Mouse (Mus musculus) embryonic facial prominence, embryonic 12.5 days (tissue): ENCODE data around the gene Mtmr12. TPM values are rescaled to one million over a fixed set of nuclear protein-coding genes. Genes with fewer than 3 reads are reported as not detected.
A peak's percentile ranks its signal among the peaks of the same experiment; 100 is the strongest.

ENCODE experiments used
- ATAC-seq: fragments of 200-750 bp; cut with Nextera tagmentation; 2 replicates; pipeline ENCODE4 v1.8.0; 2017; ENCODE audit not compliant: insufficient number of reproducible peaks, insufficient read depth, low FRiP score, low TSS enrichment
- H3K27ac ChIP-seq: fragments of 300-500 bp; sonication (generic); 2 replicates; pipeline ENCODE4 v1.5.1; 2016; ENCODE audit warnings: mild to moderate bottlenecking
- H3K27me3 ChIP-seq: fragments of 300-500 bp; sonication (generic); 2 replicates; pipeline ENCODE4 v1.6.1; 2016; ENCODE audit warnings: mild to moderate bottlenecking, moderate library complexity
- H3K36me3 ChIP-seq: fragments of 300-500 bp; sonication (generic); 2 replicates; pipeline ENCODE4 v1.6.1; 2016; ENCODE audit warnings: mild to moderate bottlenecking
- H3K4me1 ChIP-seq: fragments of 300-500 bp; sonication (generic); 2 replicates; pipeline ENCODE4 v1.6.1; 2016
- H3K4me2 ChIP-seq: fragments of 300-500 bp; sonication (generic); replicated peaks from 2 replicates; pipeline ENCODE4 v1.6.1; 2016; ENCODE audit warnings: mild to moderate bottlenecking, moderate library complexity
- H3K4me3 ChIP-seq: fragments of 300-500 bp; sonication (generic); 2 replicates; pipeline ENCODE4 v1.5.1; 2016; ENCODE audit warnings: mild to moderate bottlenecking
- H3K9ac ChIP-seq: fragments of 300-500 bp; sonication (generic); 2 replicates; pipeline ENCODE4 v1.6.1; 2016; ENCODE audit warnings: mild to moderate bottlenecking, moderate library complexity
- H3K9me3 ChIP-seq: fragments of 300-500 bp; sonication (generic); 2 replicates; pipeline ENCODE4 v1.6.1; 2016; ENCODE audit warnings: mild to moderate bottlenecking, moderate library complexity
- WGBS: fragments of 180-500 bp; shearing (Covaris S2); methylation state at CpG from one replicate; pipeline ENCODE4 v1.1.7; 2016; 5-methylcytosine and 5-hydroxymethylcytosine counted together
- polyA plus RNA-seq: library from polyadenylated mRNA; unstranded; fragments of >200 nt; fragmentation: Nextera tagmentation; extraction: Ambion mirVana; gene quantifications from 2 replicates; pipeline ENCODE4 v1.2.1, GENCODE M21; 2016

The Mtmr12 gene
- polyA plus RNA-seq, 1 experiment from 2014 or later = 20.1 TPM

GRCm38 (mm10) chr15:12243792-12244191 is 39.0 kb downstream of the Mtmr12 start:
- peaks cover 38% of the 10 kb centered on the region for H3K36me3 ChIP-seq
- 79% methylated on average over 3 of the region's 3 CpGs for WGBS
- ATAC-seq = no peak

GRCm38 (mm10) chr15:12245580-12246359 is 40.9 kb downstream of the Mtmr12 start:
- no peaks in the 10 kb centered on the region for H3K9me3 ChIP-seq
- no peaks in the 10 kb centered on the region for H3K4me1 ChIP-seq
- 66% methylated on average over 6 of the region's 6 CpGs for WGBS
- H3K36me3 ChIP-seq = peaks cover 25% of the 10 kb centered on the region
- no peaks in the 10 kb centered on the region for H3K27me3 ChIP-seq
- H3K9ac ChIP-seq = no peak overlapping the region
- H3K4me2 ChIP-seq = no peak overlapping the region
- ATAC-seq = no peak
- H3K4me3 ChIP-seq = no peak overlapping the region
- H3K27ac ChIP-seq = no peak overlapping the region

More at GRCm38 (mm10) chr15:12243792-12244191, 39.0 kb downstream of the Mtmr12 start:
- Histone ChIP-seq H3K4me2 (no peak overlapping the region), H3K27ac (no peak overlapping the region), H3K27me3 (no peaks in the 10 kb centered on the region), H3K9me3 (no peaks in the 10 kb centered on the region), H3K4me1 (no peaks in the 10 kb centered on the region), H3K4me3 (no peak overlapping the region), H3K9ac (no peak overlapping the region)

- H3K27me3 ChIP-seq = no peaks in the 10 kb centered on the region
- no peak overlapping the region for H3K27ac ChIP-seq
- no peak overlapping the region for H3K9ac ChIP-seq
- no peak overlapping the region for H3K4me3 ChIP-seq
- no peak overlapping the region for H3K4me2 ChIP-seq
- peak; percentile 75; the same call in 1 of the 2 replicates for ATAC-seq
- no peaks in the 10 kb centered on the region for H3K9me3 ChIP-seq
- 69% methylated on average over 11 of the region's 11 CpGs for WGBS
- peaks cover 33% of the 10 kb centered on the region for H3K36me3 ChIP-seq
- H3K4me1 ChIP-seq = no peaks in the 10 kb centered on the region
These were observed 41.7 kb downstream of the Mtmr12 start for GRCm38 (mm10) chr15:12246360-12247158.

- Histone ChIP-seq H3K27me3 (no peaks in the 10 kb centered on the region), H3K9ac (no peak overlapping the region), H3K36me3 (peaks cover 39% of the 10 kb centered on the region), H3K4me3 (no peak overlapping the region), H3K9me3 (no peaks in the 10 kb centered on the region), H3K27ac (no peak overlapping the region), H3K4me2 (no peak overlapping the region), H3K4me1 (no peaks in the 10 kb centered on the region)
- 72% methylated on average over 4 of the region's 4 CpGs for WGBS
- no peak for ATAC-seq
These were observed 42.4 kb downstream of the Mtmr12 start for GRCm38 (mm10) chr15:12247159-12247603.

GRCm38 (mm10) chr15:12248279-12248678 is 43.5 kb downstream of the Mtmr12 start:
- ATAC-seq = no peak
- Histone ChIP-seq H3K4me3 (no peak overlapping the region), H3K27ac (no peak overlapping the region), H3K9me3 (no peaks in the 10 kb centered on the region), H3K27me3 (no peaks in the 10 kb centered on the region), H3K4me2 (no peak overlapping the region), H3K36me3 (peaks cover 46% of the 10 kb centered on the region), H3K9ac (no peak overlapping the region), H3K4me1 (no peaks in the 10 kb centered on the region)
- WGBS = 63% methylated on average over 4 of the region's 4 CpGs

GRCm38 (mm10) chr15:12250350-12250749 is 45.5 kb downstream of the Mtmr12 start:
- 83% methylated on average over 5 of the region's 5 CpGs for WGBS
- H3K27ac ChIP-seq = no peak overlapping the region
- ATAC-seq = no peak
- H3K4me2 ChIP-seq = no peak overlapping the region
- no peak overlapping the region for H3K4me3 ChIP-seq
- H3K9ac ChIP-seq = no peak overlapping the region
- H3K9me3 ChIP-seq = no peaks in the 10 kb centered on the region
- no peaks in the 10 kb centered on the region for H3K4me1 ChIP-seq
- no peaks in the 10 kb centered on the region for H3K27me3 ChIP-seq
- peaks cover 47% of the 10 kb centered on the region for H3K36me3 ChIP-seq

- WGBS = 90% methylated on average over 15 of the region's 15 CpGs
- H3K9me3 ChIP-seq = no peaks in the 10 kb centered on the region
- H3K9ac ChIP-seq = no peak overlapping the region
- no peak overlapping the region for H3K4me3 ChIP-seq
- peaks cover 41% of the 10 kb centered on the region for H3K36me3 ChIP-seq
- no peaks in the 10 kb centered on the region for H3K27me3 ChIP-seq
- H3K4me1 ChIP-seq = no peaks in the 10 kb centered on the region
- no peak overlapping the region for H3K4me2 ChIP-seq
- ATAC-seq = no peak
- no peak overlapping the region for H3K27ac ChIP-seq
These were observed 46.8 kb downstream of the Mtmr12 start for GRCm38 (mm10) chr15:12251416-12252140.

- Histone ChIP-seq H3K27me3 (no peaks in the 10 kb centered on the region), H3K36me3 (peaks cover 36% of the 10 kb centered on the region), H3K27ac (no peak overlapping the region), H3K9me3 (no peaks in the 10 kb centered on the region), H3K4me3 (no peak overlapping the region), H3K4me1 (no peaks in the 10 kb centered on the region), H3K9ac (no peak overlapping the region), H3K4me2 (no peak overlapping the region)
- no peak for ATAC-seq
- WGBS = 95% methylated on average over 2 of the region's 2 CpGs
These were observed 47.3 kb downstream of the Mtmr12 start for GRCm38 (mm10) chr15:12252141-12252489.

GRCm38 (mm10) chr15:12257730-12258494 is 53.1 kb downstream of the Mtmr12 start:
- Histone ChIP-seq H3K36me3 (peaks cover 55% of the 10 kb centered on the region), H3K27ac (no peak overlapping the region), H3K4me3 (no peak overlapping the region), H3K9ac (no peak overlapping the region), H3K4me1 (no peaks in the 10 kb centered on the region), H3K9me3 (no peaks in the 10 kb centered on the region), H3K4me2 (no peak overlapping the region), H3K27me3 (no peaks in the 10 kb centered on the region)
- 93% methylated on average over 16 of the region's 16 CpGs for WGBS
- no peak for ATAC-seq

- Histone ChIP-seq H3K4me3 (no peak overlapping the region), H3K36me3 (peaks cover 84% of the 10 kb centered on the region), H3K4me1 (no peaks in the 10 kb centered on the region), H3K9ac (no peak overlapping the region), H3K27me3 (no peaks in the 10 kb centered on the region), H3K27ac (no peak overlapping the region), H3K4me2 (no peak overlapping the region), H3K9me3 (no peaks in the 10 kb centered on the region)
- WGBS = 63% methylated on average over 3 of the region's 3 CpGs
- no peak for ATAC-seq
These were observed 58.2 kb downstream of the Mtmr12 start for GRCm38 (mm10) chr15:12263056-12263455.

GRCm38 (mm10) chr15:12266460-12266859 is 61.6 kb downstream of the Mtmr12 start:
- Histone ChIP-seq H3K27me3 (no peaks in the 10 kb centered on the region), H3K9me3 (no peaks in the 10 kb centered on the region), H3K4me2 (no peak overlapping the region), H3K27ac (no peak overlapping the region), H3K36me3 (peaks cover 93% of the 10 kb centered on the region), H3K4me3 (no peak overlapping the region), H3K9ac (no peak overlapping the region), H3K4me1 (no peaks in the 10 kb centered on the region)
- no peak for ATAC-seq
- WGBS = 55% methylated on average over 8 of the region's 8 CpGs
